Mouse (Mus musculus) macrophage (primary cell): ENCODE measurements around the gene Zfp119b. TPM values are rescaled to one million over a fixed set of nuclear protein-coding genes. Genes with fewer than 3 reads are reported as not detected.

Source experiments
- H3K27ac ChIP-seq: fragments of 350-480 bp; formaldehyde crosslinking; 2 replicates; pipeline ENCODE4 v1.9.0; 2021
- H3K36me3 ChIP-seq: fragments of 350-480 bp; formaldehyde crosslinking; 2 replicates; pipeline ENCODE4 v1.9.0; 2021; ENCODE audit errors: inconsistent target
- H3K4me3 ChIP-seq: fragments of 350-480 bp; formaldehyde crosslinking; 2 replicates; pipeline ENCODE4 v1.9.0; 2021; ENCODE audit errors: inconsistent target
- H3K79me2 ChIP-seq: fragments of 350-480 bp; formaldehyde crosslinking; 2 replicates; pipeline ENCODE4 v1.9.0; 2021; ENCODE audit errors: inconsistent target
- WGBS: methylation state at CpG from one replicate; pipeline ENCODE4 v1.1.7; 2026; ENCODE audit warnings: inconsistent platforms; ENCODE audit not compliant: missing documents; 5-methylcytosine and 5-hydroxymethylcytosine counted together
- polyA plus RNA-seq: library from polyadenylated mRNA; stranded (reverse); fragments of 250-400 nt; gene quantifications from 3 replicates; pipeline ENCODE4 v1.2.4, GENCODE M21; 2018; ENCODE audit warnings: inconsistent platforms
- total RNA-seq, 78 experiments: library from RNA; depleted of rRNA; stranded (reverse); fragments of 250-400 nt; gene quantifications; 1 replicate in 9 of 78; 2 replicates in 24 of 78; 3 replicates in 43 of 78; 4 replicates in 2 of 78; pipeline ENCODE4 v1.2.4; 2018; ENCODE audit warnings: inconsistent platforms in 56 of 78

The Zfp119b gene
- 1 to 10 TPM; 1.9 to 8.2 (median 5.8) TPM for total RNA-seq (2018; cell fraction: chromatin; rRNA removed)
- 1 to 10 TPM; 2.8 to 7.3 (median 5.1) TPM for total RNA-seq (2018; cell fraction: cytosol; rRNA removed)
- 10 to 100 TPM in 4 of 26 experiments, 1 to 10 TPM in 22; 4.4 to 16.1 (median 7.0) TPM for total RNA-seq (2018; cell fraction: nucleus; rRNA removed)
- polyA plus RNA-seq = 4.5 to 7.3 TPM (median 5.6 TPM) in 3 replicates

DNA sequence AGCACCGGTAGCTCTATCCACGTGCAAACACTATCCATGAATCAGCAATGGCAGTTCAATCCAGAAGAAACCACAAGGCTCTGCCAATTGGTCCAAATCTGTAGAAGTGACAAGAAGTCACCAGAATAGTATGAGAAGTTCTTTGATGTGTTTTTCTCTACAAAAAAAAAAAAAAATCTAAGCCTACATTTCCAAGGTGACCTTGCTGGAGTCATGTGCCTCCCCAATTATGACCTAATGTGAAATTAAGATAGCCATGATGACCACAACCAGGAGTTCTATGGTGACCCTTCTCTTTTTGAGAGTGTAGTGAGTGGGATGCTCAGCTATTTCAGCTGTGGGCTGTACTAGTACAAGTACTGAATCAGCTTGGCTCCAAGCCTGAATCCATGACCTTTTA is at the start of gene Zfp119b:
Gene Zfp119b (minus strand): TSS at position 101 of the 400 bp plus-strand sequence.
- Histone ChIP-seq H3K79me2 (peaks cover 7% of the 10 kb centered on the region; the same call in 1 of the 2 replicates), H3K27ac (no peak within 1 kb of the TSS), H3K4me3 (no peak within 1 kb of the TSS), H3K36me3 (no peaks in the 10 kb centered on the region)
- WGBS = 73% methylated on average over 2 of the region's 2 CpGs

DNA sequence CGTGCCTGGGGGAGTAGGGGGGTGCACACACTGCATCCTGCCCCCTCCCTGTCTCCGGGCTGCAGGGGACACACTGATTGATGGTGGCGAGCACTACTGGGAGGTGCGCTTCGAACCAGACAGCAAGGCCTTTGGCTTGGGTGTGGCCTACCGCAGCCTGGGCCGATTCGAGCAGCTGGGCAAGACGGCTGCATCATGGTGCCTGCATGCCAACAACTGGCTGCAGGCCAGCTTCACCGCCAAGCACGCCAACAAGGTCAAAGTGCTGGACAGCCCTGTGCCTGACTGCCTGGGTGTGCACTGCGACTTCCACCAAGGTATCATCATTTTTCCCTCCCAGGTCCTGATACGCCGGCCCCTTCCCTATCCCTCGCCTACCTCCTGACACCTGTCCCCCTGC is 46.7 kb upstream of the Zfp119b start:
- H3K36me3 ChIP-seq = no peaks in the 10 kb centered on the region
- no peaks in the 10 kb centered on the region for H3K79me2 ChIP-seq
- no peak overlapping the region for H3K4me3 ChIP-seq
- no peak overlapping the region for H3K27ac ChIP-seq
- WGBS = 92% methylated on average over 14 of the region's 15 CpGs

DNA sequence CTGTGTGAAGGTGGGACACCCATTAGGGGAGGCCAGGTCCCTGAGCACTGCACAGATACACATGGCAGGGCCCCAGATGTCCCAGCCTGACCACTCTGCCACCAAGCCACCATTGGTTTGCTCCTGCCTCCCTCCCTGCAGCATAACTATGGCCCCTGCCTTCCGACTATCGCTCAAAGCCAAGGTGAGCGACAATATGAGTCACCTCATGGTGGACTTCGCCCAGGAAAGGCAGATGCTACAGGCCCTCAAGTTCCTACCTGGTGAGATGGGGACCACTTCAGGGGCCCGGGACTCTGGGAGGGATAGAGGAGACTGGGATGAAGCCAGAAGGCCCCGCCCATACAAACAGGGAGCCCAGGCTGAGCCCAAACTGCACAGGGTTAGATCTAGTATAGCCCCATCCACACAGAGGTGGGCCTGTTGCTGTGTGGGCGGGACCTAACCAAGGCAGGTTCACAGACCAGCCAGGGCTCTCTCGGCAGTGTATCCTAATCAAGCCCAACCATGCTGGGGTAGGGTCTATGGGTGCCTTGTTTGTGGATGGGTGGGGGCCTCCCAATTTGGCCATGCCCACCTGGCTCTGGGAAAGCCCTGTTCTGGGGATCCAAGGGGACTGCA is 41.1 kb upstream of the Zfp119b start:
- no peaks in the 10 kb centered on the region for H3K79me2 ChIP-seq
- 88% methylated on average over 8 of the region's 8 CpGs for WGBS
- no peaks in the 10 kb centered on the region for H3K36me3 ChIP-seq
- no peak overlapping the region for H3K4me3 ChIP-seq
- no peak overlapping the region for H3K27ac ChIP-seq

DNA sequence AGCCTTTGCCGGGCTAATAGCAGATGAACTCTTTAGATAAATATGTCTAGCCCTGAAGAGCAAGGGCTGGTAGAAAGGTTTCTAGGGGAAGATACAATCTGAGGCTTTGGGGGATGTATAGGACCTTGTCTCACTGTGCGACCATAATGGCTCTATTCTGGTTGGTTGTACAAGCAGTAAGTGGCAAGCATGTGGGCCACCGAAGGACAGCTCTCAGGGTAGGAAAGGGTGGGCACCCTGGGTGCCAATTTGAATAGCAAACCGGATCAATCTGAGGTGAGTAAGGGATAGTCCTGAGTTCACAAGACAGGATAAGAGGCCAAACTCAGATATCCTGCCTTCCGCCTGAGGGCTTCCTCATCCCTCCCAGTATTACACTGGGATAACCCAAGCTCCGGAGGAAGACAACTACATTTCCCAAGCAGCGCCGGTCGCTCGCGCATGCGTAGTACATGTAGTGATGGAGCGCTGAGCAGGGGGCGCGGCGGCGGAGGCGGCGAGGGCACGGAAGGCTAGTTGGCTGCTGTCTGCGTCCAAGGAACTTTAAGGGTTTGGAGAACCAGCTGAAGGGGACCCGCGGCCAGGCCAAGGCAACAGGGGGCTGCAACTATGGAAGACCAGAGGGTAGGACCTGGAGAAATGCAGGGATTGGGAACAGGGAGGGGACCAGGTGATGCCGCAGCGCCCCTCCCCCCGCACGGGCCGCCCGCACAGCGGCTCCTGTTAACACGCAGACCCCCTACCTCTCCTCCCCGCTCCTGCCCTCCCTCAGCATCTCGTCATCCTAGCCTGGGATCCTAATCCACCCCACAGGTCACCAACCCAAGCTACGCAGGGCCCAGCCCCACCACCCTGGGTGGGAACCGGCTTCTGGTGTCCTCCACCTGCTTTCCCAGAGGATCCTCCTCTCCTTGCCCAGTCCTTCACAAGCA is 37.0 kb upstream of the Zfp119b start, which contains the start of gene Fsd1:
Gene Fsd1 (plus strand): TSS at position 480 of the 932 bp plus-strand sequence.
- 21% methylated on average over 26 of the region's 35 CpGs for WGBS
- no peaks in the 10 kb centered on the region for H3K36me3 ChIP-seq
- no peak within 1 kb of the TSS for H3K4me3 ChIP-seq
- H3K79me2 ChIP-seq = no peaks in the 10 kb centered on the region
- no peak within 1 kb of the TSS for H3K27ac ChIP-seq

DNA sequence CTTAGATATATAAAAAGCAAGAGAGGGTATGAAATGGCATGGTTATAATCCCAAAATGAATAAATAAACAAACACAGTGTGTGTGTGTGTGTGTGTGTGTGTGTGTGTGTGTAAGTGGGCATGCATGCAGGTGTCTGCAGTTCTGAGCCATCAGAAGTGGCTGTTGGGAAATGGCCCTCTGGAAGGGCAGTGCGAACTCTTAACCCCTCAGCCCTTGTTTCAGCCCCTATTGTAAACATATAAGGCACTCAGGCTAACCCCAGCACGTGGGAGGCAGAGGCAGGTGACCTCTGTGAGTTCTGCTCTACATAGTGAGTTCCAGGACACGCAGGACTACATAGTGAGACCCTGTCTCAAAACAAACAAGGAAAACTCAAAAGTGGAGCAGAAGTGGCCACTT is 28.0 kb upstream of the Zfp119b start:
- H3K79me2 ChIP-seq = no peaks in the 10 kb centered on the region
- H3K36me3 ChIP-seq = no peaks in the 10 kb centered on the region
- no peak overlapping the region for H3K27ac ChIP-seq
- H3K4me3 ChIP-seq = no peak overlapping the region
- 81% methylated on average over 3 of the region's 3 CpGs for WGBS

- Histone ChIP-seq H3K4me3 (no peak overlapping the region), H3K79me2 (no peaks in the 10 kb centered on the region), H3K27ac (no peak overlapping the region), H3K36me3 (no peaks in the 10 kb centered on the region)
- WGBS = 27% methylated on average over 12 of the region's 13 CpGs
These were observed 27.1 kb upstream of the Zfp119b start for GRCm38 (mm10) chr17:55976255-55976862.

GRCm38 (mm10) chr17:55971453-55971852 is 22.2 kb upstream of the Zfp119b start:
- Histone ChIP-seq H3K36me3 (peaks cover 17% of the 10 kb centered on the region; the same call in 1 of the 2 replicates), H3K4me3 (no peak overlapping the region), H3K79me2 (no peaks in the 10 kb centered on the region), H3K27ac (no peak overlapping the region)
- WGBS = 46% methylated on average over 19 of the region's 22 CpGs

DNA sequence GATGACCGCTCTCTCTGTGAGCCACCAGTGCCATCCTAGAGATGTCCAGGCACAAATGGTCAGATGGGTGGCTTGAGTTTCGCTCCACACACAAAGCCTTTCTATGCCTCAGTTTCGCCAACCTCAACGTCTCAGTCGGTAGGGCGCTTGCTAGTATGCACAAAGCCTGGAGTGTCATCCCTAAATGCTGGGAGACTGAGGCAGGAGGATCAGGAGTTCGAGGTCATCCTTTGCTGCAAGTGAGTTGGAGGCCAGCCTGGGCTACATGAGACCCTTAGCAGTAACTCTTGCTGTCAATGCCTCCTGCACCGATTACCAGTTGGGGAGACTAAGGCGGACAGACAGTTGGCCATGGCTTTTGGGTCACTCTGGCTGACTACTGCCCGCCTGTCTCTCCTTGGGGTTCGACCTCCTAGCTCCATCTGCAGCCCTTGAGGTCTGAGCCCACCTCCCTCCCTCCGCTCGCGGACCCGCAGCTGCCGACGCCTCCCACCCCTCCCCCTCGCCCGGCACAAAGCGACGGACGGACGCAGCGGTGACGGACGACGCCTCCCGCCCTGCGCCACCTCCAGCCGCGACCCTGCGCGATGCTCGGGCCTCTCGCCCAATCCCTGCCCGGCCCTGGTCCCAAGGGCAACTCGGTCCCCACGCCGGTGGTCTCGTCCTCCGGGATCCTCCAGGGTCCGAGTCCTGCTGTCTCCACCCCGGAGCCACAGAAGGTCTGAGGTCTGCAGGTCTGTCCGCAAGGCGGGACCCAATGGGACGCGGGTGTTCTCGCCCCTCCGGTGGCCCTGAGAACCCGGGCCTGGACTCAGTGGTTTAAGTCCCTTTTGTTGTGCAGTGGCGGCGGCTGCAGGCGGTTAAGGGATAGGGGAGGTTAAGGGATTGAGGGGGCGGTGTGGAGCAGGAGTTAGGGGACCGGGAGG is 20.9 kb upstream of the Zfp119b start, which contains the start of gene Shd:
Gene Shd (plus strand): TSS at position 502 of the 926 bp plus-strand sequence.
- Histone ChIP-seq H3K4me3 (no peak within 1 kb of the TSS), H3K79me2 (no peaks in the 10 kb centered on the region), H3K36me3 (peaks cover 27% of the 10 kb centered on the region; the same call in 1 of the 2 replicates), H3K27ac (no peak within 1 kb of the TSS)
- WGBS = 12% methylated on average over 55 of the region's 55 CpGs

GRCm38 (mm10) chr17:55969560-55969959 is 20.3 kb upstream of the Zfp119b start:
- peaks cover 27% of the 10 kb centered on the region; the same call in 1 of the 2 replicates for H3K36me3 ChIP-seq
- H3K27ac ChIP-seq = no peak overlapping the region
- H3K4me3 ChIP-seq = no peak overlapping the region
- H3K79me2 ChIP-seq = no peaks in the 10 kb centered on the region
- WGBS = 52% methylated on average over 11 of the region's 14 CpGs

- no peaks in the 10 kb centered on the region for H3K79me2 ChIP-seq
- H3K36me3 ChIP-seq = peaks cover 27% of the 10 kb centered on the region; the same call in 1 of the 2 replicates
- WGBS = 86% methylated on average over 7 of the region's 7 CpGs
- H3K4me3 ChIP-seq = no peak overlapping the region
- H3K27ac ChIP-seq = no peak overlapping the region
These were observed 18.9 kb upstream of the Zfp119b start for GRCm38 (mm10) chr17:55968210-55968609.

GRCm38 (mm10) chr17:55967186-55967585 is 17.9 kb upstream of the Zfp119b start:
- H3K27ac ChIP-seq = no peak overlapping the region
- WGBS = 96% methylated on average over 4 of the region's 4 CpGs
- peaks cover 27% of the 10 kb centered on the region; the same call in 1 of the 2 replicates for H3K36me3 ChIP-seq
- no peak overlapping the region for H3K4me3 ChIP-seq
- H3K79me2 ChIP-seq = no peaks in the 10 kb centered on the region

GRCm38 (mm10) chr17:55964996-55965395 is 15.7 kb upstream of the Zfp119b start:
- Histone ChIP-seq H3K36me3 (peaks cover 27% of the 10 kb centered on the region; the same call in 1 of the 2 replicates), H3K79me2 (peaks cover 7% of the 10 kb centered on the region; the same call in 1 of the 2 replicates), H3K27ac (no peak overlapping the region), H3K4me3 (no peak overlapping the region)
- 86% methylated on average over 8 of the region's 9 CpGs for WGBS

DNA sequence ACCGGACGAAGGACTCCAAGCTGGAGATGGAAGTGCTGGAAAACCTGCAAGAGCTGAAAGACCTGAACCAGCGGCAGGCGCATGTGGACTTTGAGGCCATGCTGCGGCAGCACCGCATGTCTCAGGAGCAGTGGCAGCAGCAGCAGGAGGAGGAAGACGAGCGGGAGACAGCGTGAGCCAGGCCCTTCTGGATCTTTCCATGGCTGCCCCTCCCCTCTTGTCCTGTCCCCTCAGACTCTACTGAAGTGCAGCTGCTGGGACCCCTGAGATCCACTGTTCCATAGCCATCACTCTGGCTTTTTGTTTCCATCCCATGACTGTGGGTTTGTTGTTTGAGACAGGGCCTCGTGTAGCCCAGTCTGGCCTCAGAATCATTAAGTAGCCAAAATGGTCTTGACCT is 15.2 kb upstream of the Zfp119b start:
- WGBS = over 99% methylated on average over 10 of the region's 10 CpGs
- Histone ChIP-seq H3K27ac (no peak overlapping the region), H3K4me3 (no peak overlapping the region), H3K36me3 (peaks cover 27% of the 10 kb centered on the region; the same call in 1 of the 2 replicates), H3K79me2 (peaks cover 11% of the 10 kb centered on the region; the same call in 1 of the 2 replicates)
